Mouse (Mus musculus) cortical plate, adult 2 months (tissue): Measurements from ENCODE around the gene Rnf187. TPM values are rescaled to one million over a fixed set of nuclear protein-coding genes. Genes with fewer than 3 reads are reported as not detected.

Experiments used
- H3K27ac ChIP-seq: fragments of 200-500 bp; 2 replicates; pipeline ENCODE4 v1.5.1; 2012; ENCODE audit warnings: low read length, control low read depth, inconsistent platforms; ENCODE audit not compliant: insufficient read depth
- H3K4me1 ChIP-seq: fragments of 200-500 bp; 2 replicates; pipeline ENCODE4 v1.6.1; 2011; ENCODE audit warnings: low read length; ENCODE audit not compliant: control insufficient read depth, insufficient read depth
- H3K4me3 ChIP-seq: fragments of 200-500 bp; 2 replicates; pipeline ENCODE4 v1.5.1; 2011; ENCODE audit warnings: mild to moderate bottlenecking, low read length, control low read depth; ENCODE audit not compliant: insufficient read depth
- CTCF ChIP-seq: fragments of 200-500 bp; IDR thresholded peaks from 2 replicates; pipeline ENCODE4 v1.5.1; 2011; ENCODE audit warnings: mild to moderate bottlenecking, control low read depth, low read length; ENCODE audit not compliant: insufficient read depth; ENCODE audit errors: extremely low read depth
- POLR2A ChIP-seq: fragments of 200-500 bp; IDR thresholded peaks from 2 replicates; pipeline ENCODE4 v1.6.1; 2011; ENCODE audit warnings: mild to moderate bottlenecking, low read length, control low read depth; ENCODE audit not compliant: insufficient read depth; ENCODE audit errors: extremely low read depth
- polyA plus RNA-seq: library from polyadenylated mRNA; depleted of rRNA; stranded (reverse); fragments of >200 nt; gene quantifications from 2 replicates; pipeline ENCODE4 v1.2.3, GENCODE M21; 2012; rRNA removed

The Rnf187 gene
- polyA plus RNA-seq, 1 experiment, result 588 TPM

- no peak for TF ChIP-seq CTCF
- no peak for TF ChIP-seq POLR2A
These were observed 33.9 kb downstream of the Rnf187 start for GRCm38 (mm10) chr11:58904838-58905237.

GRCm38 (mm10) chr11:58904410-58904718 is 34.4 kb downstream of the Rnf187 start:
- H3K27ac ChIP-seq, result no peak overlapping the region
- TF ChIP-seq POLR2A, result no peak
- no peak for TF ChIP-seq CTCF
- peaks cover 1% of the 10 kb centered on the region; the same call in 1 of the 2 replicates for H3K4me1 ChIP-seq
- H3K4me3 ChIP-seq, result peak overlapping the region; percentile 98

More at GRCm38 (mm10) chr11:58904838-58905237, 33.9 kb downstream of the Rnf187 start:
- H3K4me1 ChIP-seq, result peaks cover 1% of the 10 kb centered on the region; the same call in 1 of the 2 replicates
- H3K27ac ChIP-seq, result no peak overlapping the region
- H3K4me3 ChIP-seq, result no peak overlapping the region; the same call in 1 of the 2 replicates

- H3K4me1 ChIP-seq, result peaks cover 1% of the 10 kb centered on the region; the same call in 1 of the 2 replicates
- H3K27ac ChIP-seq, result peak within 1 kb of the TSS; percentile 51
- H3K4me3 ChIP-seq, result peak within 1 kb of the TSS; percentile 98
- TF ChIP-seq POLR2A, result peak; percentile 57; the same call in 1 of the 2 replicates
- no peak for TF ChIP-seq CTCF
These were observed 35.0 kb downstream of the Rnf187 start, which contains the start of gene Zfp39 for GRCm38 (mm10) chr11:58903511-58904409. Gene Zfp39 (minus strand): TSS chr11:58904225.

GRCm38 (mm10) chr11:58901080-58901479 is 37.6 kb downstream of the Rnf187 start:
- TF ChIP-seq CTCF, result no peak
- TF ChIP-seq POLR2A, result no peak

DNA sequence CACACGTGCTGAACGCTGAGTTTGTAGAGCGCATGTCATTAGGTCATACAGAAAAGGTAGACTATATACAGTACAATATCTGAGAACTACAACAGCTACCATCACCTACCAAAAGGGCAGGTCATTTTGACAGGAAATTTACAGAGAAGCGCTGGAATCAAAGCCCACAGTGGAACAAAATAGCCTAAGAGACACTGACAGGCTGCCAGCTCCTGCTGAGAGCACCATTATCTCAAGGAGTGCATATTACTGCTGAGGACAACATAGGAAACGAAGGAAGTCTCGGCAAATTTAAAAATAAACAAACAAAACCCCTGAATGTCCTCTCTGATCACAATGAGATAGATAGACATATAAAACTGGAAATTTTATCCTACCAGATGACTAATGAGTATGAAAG is 41.2 kb downstream of the Rnf187 start:
- Histone ChIP-seq H3K4me3 (no peak overlapping the region), H3K27ac (no peak overlapping the region), H3K4me1 (no peaks in the 10 kb centered on the region; the same call in 1 of the 2 replicates)
- TF ChIP-seq CTCF (no peak), POLR2A (no peak)

More at GRCm38 (mm10) chr11:58901080-58901479, 37.6 kb downstream of the Rnf187 start:
- Histone ChIP-seq H3K4me1 (peaks cover 1% of the 10 kb centered on the region; the same call in 1 of the 2 replicates), H3K27ac (no peak overlapping the region), H3K4me3 (no peak overlapping the region)

DNA sequence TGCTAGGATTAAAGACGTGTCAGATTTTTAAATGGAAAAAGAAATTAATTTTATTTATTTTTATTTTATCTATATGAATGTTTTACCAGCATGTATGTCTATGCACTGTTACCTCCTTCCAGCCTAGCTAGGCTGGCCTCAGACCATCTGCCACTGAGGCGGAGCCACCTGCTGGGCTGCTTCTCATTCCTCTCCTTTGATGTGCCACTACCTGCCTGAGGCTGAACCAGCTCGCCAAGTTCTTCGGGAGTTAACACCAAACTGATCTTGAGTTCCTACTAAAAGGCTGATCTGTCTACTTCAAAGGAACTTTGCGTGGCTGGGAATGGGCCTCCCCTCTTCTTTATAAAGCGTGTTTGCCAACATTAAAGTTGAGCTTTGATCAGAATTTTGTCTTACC is 44.3 kb downstream of the Rnf187 start:
- no peaks in the 10 kb centered on the region for H3K4me1 ChIP-seq
- no peak overlapping the region for H3K27ac ChIP-seq
- no peak for TF ChIP-seq POLR2A
- TF ChIP-seq CTCF, result no peak
- H3K4me3 ChIP-seq, result no peak overlapping the region

GRCm38 (mm10) chr11:58890511-58890910 is 48.2 kb downstream of the Rnf187 start:
- no peak for TF ChIP-seq CTCF
- TF ChIP-seq POLR2A, result no peak
- H3K4me1 ChIP-seq, result no peaks in the 10 kb centered on the region
- no peak overlapping the region for H3K27ac ChIP-seq
- H3K4me3 ChIP-seq, result no peak overlapping the region

- Histone ChIP-seq H3K4me1 (no peaks in the 10 kb centered on the region), H3K27ac (no peak overlapping the region), H3K4me3 (no peak overlapping the region)
- TF ChIP-seq CTCF (no peak), POLR2A (no peak)
These were observed 55.0 kb downstream of the Rnf187 start for GRCm38 (mm10) chr11:58883756-58884155.

Other genes with a start within 250 kb of the Rnf187 start
- not detected in 2 replicates for gene Olfr319, start 239.8 kb downstream of the Rnf187 start, polyA plus RNA-seq
- not detected in 2 replicates for gene Olfr318, start 214.9 kb downstream of the Rnf187 start, polyA plus RNA-seq
- gene Olfr317, start 199.7 kb downstream of the Rnf187 start, polyA plus RNA-seq, result 0.21 and 0.27 TPM in 2 replicates
- 1.6 and 2.3 TPM in 2 replicates for gene Olfr316, start 186.2 kb downstream of the Rnf187 start, polyA plus RNA-seq
- gene Olfr315, start 165.7 kb downstream of the Rnf187 start, polyA plus RNA-seq, result not detected in 2 replicates
- gene Olfr314, start 156.0 kb downstream of the Rnf187 start, polyA plus RNA-seq, result not detected in 2 replicates
- gene Fam183b, start 137.0 kb downstream of the Rnf187 start, polyA plus RNA-seq, result 1.7 and 2.2 TPM in 2 replicates
- not detected in 2 replicates for gene Olfr313, start 123.9 kb downstream of the Rnf187 start, polyA plus RNA-seq
- gene Olfr312, start 109.7 kb downstream of the Rnf187 start, polyA plus RNA-seq, result not detected in 2 replicates
- gene Olfr311, start 99.7 kb downstream of the Rnf187 start, polyA plus RNA-seq, result 0.06 TPM in 1 of 2 replicates, not detected in the other
- 18.2 and 21.5 TPM in 2 replicates for gene Gm12258, start 91.8 kb downstream of the Rnf187 start, polyA plus RNA-seq
- 5.7 and 5.9 TPM in 2 replicates for gene 2810021J22Rik, start 71.7 kb downstream of the Rnf187 start, polyA plus RNA-seq
- 5.6 and 6.0 TPM in 2 replicates for gene Zfp39, start 34.7 kb downstream of the Rnf187 start, polyA plus RNA-seq
- gene Btnl10, start 21.0 kb downstream of the Rnf187 start, polyA plus RNA-seq, result not detected in 2 replicates
- 101 and 112 TPM in 2 replicates for gene Hist3h2ba, start 10.0 kb upstream of the Rnf187 start, polyA plus RNA-seq
- gene Hist3h2a, start 15.8 kb upstream of the Rnf187 start, polyA plus RNA-seq, result 40.1 and 42.8 TPM in 2 replicates
- 6.6 and 7.4 TPM in 2 replicates for gene Trim17, start 15.8 kb upstream of the Rnf187 start, polyA plus RNA-seq
- gene Trim11, start 39.2 kb upstream of the Rnf187 start, polyA plus RNA-seq, result 25.9 and 26.7 TPM in 2 replicates
- 2.2 TPM in 2 replicates for gene Obscn, start 197.5 kb upstream of the Rnf187 start, polyA plus RNA-seq
- gene Iba57, start 224.8 kb upstream of the Rnf187 start, polyA plus RNA-seq, result 5.0 and 6.2 TPM in 2 replicates
- gene Gjc2, start 244.3 kb upstream of the Rnf187 start, polyA plus RNA-seq, result 24.8 and 32.3 TPM in 2 replicates